Mouse (Mus musculus): ENCODE data around the gene Gm42906. TPM values are rescaled to one million over a fixed set of nuclear protein-coding genes. Genes with fewer than 3 reads are reported as not detected.
A peak's percentile ranks its signal among the peaks of the same experiment; 100 is the strongest.

The Gm42906 gene
- polyA plus RNA-seq, 1 experiment from 2014 or later: not detected

- no peak overlapping the region for H3K4me3 ChIP-seq (replicated peaks)
- ATAC-seq: peak; percentile 58
- no peak overlapping the region for H3K9ac ChIP-seq
- WGBS: 76% methylated on average over 5 of the region's 5 CpGs
- H3K36me3 ChIP-seq: no peaks in the 10 kb centered on the region
- H3K4me2 ChIP-seq (replicated peaks): no peak overlapping the region
- H3K9me3 ChIP-seq: no peaks in the 10 kb centered on the region
- H3K4me1 ChIP-seq (replicated peaks): peaks cover 8% of the 10 kb centered on the region; the same call in 1 of the 2 replicates
- no peak overlapping the region for H3K27ac ChIP-seq
- no peaks in the 10 kb centered on the region for H3K27me3 ChIP-seq (replicated peaks)
Observed at GRCm38 (mm10) chr5:151245571-151245970, 182.4 kb downstream of the Gm42906 start.

GRCm38 (mm10) chr5:151238730-151239129 is 189.2 kb downstream of the Gm42906 start:
- Histone ChIP-seq H3K27me3 (replicated peaks) (no peaks in the 10 kb centered on the region), H3K36me3 (no peaks in the 10 kb centered on the region), H3K4me1 (replicated peaks) (no peaks in the 10 kb centered on the region), H3K27ac (no peak overlapping the region), H3K4me2 (replicated peaks) (no peak overlapping the region), H3K4me3 (replicated peaks) (no peak overlapping the region), H3K9me3 (no peaks in the 10 kb centered on the region), H3K9ac (no peak overlapping the region)
- WGBS: 59% methylated on average over 9 of the region's 9 CpGs
- ATAC-seq: no peak

DNA sequence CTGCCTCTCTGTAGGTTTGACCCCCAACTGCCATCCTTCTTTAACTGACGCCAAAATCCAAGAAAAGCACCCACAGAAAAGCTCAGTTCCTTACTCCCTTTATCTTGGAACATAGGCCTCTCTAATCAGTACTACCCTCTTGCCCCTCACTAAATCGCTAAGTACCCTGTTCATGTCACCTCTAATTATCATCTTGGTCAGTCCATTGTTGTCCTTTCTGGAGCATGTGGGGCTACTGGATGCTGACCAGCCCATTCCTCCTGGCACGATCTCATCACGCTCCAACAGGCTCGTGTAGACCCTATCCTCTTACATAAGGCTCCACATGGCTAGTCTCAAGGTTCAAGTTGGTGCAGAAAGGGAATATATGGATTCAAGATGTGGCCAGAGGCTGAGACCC is 191.6 kb downstream of the Gm42906 start:
- Histone ChIP-seq H3K9ac (no peak overlapping the region), H3K36me3 (no peaks in the 10 kb centered on the region), H3K4me3 (replicated peaks) (no peak overlapping the region), H3K27me3 (replicated peaks) (no peaks in the 10 kb centered on the region), H3K27ac (no peak overlapping the region), H3K4me1 (replicated peaks) (0 out of 2 replicates have a peak, but pooled peaks cover 3% of the 10 kb centered on the region), H3K9me3 (no peaks in the 10 kb centered on the region), H3K4me2 (replicated peaks) (no peak overlapping the region)
- 85% methylated on average over 5 of the region's 5 CpGs for WGBS
- ATAC-seq: no peak

DNA sequence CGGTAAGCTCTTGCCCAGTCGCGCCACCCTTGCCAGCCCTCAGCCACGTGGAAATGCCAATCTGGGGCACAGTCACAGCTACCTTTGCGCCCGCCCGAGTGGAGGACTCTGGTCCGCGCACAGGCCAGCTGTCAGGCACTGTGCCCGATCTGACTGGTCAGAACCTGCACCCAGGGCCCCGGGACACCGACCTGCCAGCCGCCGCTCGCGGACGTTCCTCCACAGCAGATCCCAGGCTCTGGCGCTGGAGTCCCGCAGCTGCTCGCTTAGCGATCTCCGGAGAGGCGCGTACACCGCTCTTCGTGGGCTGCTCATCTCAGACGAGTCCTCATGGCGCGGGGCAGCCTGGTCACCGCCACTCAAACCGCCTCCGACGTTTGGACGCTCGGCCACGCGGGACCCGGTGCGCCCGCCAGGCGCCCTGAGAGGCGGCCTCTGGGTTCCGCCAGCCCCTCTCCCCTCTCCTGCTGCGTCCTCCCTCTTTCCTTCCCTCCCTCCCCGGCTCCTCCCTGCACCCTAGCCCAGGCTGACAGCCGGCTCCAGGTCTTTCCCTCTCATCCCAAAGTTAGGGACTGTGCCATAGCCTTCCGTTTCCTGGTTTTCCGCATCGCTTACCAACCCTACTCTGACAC is 194.4 kb downstream of the Gm42906 start, which contains the start of gene Stard13:
TSS of gene Stard13 (minus strand) at position 437 of the 632 bp plus-strand sequence.
- peak; percentile 90 for ATAC-seq
- H3K27me3 ChIP-seq (replicated peaks): no peaks in the 10 kb centered on the region
- peak within 1 kb of the TSS; percentile 71 for H3K9ac ChIP-seq
- WGBS: under 1% methylated on average over 49 of the region's 49 CpGs
- H3K27ac ChIP-seq: peak within 1 kb of the TSS; percentile 0; the same call in 1 of the 2 replicates
- H3K9me3 ChIP-seq: no peaks in the 10 kb centered on the region
- H3K4me2 ChIP-seq (replicated peaks): peak within 1 kb of the TSS; percentile 97
- H3K36me3 ChIP-seq: no peaks in the 10 kb centered on the region
- H3K4me3 ChIP-seq (replicated peaks): peak within 1 kb of the TSS; percentile 58
- H3K4me1 ChIP-seq (replicated peaks): 0 out of 2 replicates have a peak, but pooled peaks cover 3% of the 10 kb centered on the region

DNA sequence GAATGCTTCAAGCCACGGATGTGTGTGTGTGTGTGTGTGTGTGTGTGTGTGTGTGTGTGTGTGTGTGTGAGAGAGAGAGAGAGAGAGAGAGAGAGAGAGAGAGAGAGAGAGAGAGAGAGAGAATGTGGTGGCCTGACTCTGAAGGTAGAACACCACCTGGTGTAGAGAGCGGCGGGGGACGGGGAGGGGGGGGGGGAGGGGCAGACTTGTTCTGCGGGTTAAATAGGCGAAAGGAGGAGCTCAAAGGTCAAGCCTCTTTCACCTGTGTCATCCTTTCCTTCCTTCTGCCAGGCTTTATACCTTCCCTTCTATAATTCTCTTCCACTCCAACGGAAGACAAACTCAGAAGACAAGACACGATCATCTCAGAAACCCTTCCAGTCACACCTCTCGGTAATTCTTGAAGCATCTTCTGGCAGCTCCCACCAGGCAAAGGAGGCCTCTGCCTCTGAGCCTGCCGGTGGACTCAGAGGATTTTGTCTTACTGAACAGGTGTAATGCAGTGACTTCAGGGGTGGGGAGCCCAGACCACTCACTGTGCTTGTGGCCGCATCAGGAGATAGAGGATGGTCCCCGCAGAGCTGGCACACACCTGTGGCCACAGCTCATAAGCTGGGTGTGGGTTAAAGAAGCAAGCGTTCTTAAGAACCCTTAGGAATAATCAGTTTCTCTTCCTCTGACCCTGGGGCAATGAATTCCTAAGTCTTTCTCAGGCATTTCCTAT is 195.2 kb downstream of the Gm42906 start:
- H3K9me3 ChIP-seq: no peaks in the 10 kb centered on the region
- no peaks in the 10 kb centered on the region for H3K27me3 ChIP-seq (replicated peaks)
- peak overlapping the region; percentile 0; the same call in 1 of the 2 replicates for H3K27ac ChIP-seq
- 0 out of 2 replicates have a peak, but pooled peaks cover 3% of the 10 kb centered on the region for H3K4me1 ChIP-seq (replicated peaks)
- H3K9ac ChIP-seq: peak overlapping the region; percentile 71
- H3K4me3 ChIP-seq (replicated peaks): peak overlapping the region; percentile 58
- no peaks in the 10 kb centered on the region for H3K36me3 ChIP-seq
- 23% methylated on average over 12 of the region's 13 CpGs for WGBS
- ATAC-seq: peak; percentile 79
- H3K4me2 ChIP-seq (replicated peaks): peak overlapping the region; percentile 97

DNA sequence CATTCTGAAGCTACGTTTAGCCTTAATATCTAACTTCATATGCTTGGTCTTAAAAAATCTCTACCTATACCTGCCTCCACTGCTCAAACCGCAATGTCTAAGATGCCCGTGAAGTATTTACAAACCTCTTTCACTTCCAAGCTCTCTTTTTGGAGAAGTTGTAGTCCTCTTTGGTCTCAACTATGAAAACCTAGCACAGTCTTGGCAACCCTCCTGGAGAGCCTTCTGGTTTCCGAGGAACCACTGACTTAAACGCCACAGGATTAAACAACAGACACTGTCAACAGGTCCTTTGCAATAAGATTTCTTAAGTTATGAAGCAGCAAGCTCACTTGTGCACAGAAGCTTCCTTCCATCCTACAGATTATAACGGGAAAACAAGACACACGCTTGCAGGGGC is 196.1 kb downstream of the Gm42906 start:
- Histone ChIP-seq H3K36me3 (no peaks in the 10 kb centered on the region), H3K9ac (no peak overlapping the region), H3K27me3 (replicated peaks) (no peaks in the 10 kb centered on the region), H3K4me3 (replicated peaks) (no peak overlapping the region), H3K4me2 (replicated peaks) (0 out of 2 replicates have a peak overlapping the region, but pooled peaks have one; percentile 97), H3K4me1 (replicated peaks) (0 out of 2 replicates have a peak, but pooled peaks cover 3% of the 10 kb centered on the region), H3K27ac (no peak overlapping the region), H3K9me3 (no peaks in the 10 kb centered on the region)
- ATAC-seq: no peak
- WGBS: 86% methylated on average over 7 of the region's 7 CpGs

- 78% methylated on average over 4 of the region's 4 CpGs for WGBS
- Histone ChIP-seq H3K9me3 (no peaks in the 10 kb centered on the region), H3K4me1 (replicated peaks) (0 out of 2 replicates have a peak, but pooled peaks cover 3% of the 10 kb centered on the region), H3K9ac (no peak overlapping the region), H3K27ac (no peak overlapping the region), H3K4me3 (replicated peaks) (no peak overlapping the region), H3K4me2 (replicated peaks) (no peak overlapping the region), H3K27me3 (replicated peaks) (no peaks in the 10 kb centered on the region), H3K36me3 (no peaks in the 10 kb centered on the region)
- no peak for ATAC-seq
Observed at GRCm38 (mm10) chr5:151231411-151231810, 196.6 kb downstream of the Gm42906 start.

GRCm38 (mm10) chr5:151230427-151230826 is 197.5 kb downstream of the Gm42906 start:
- no peaks in the 10 kb centered on the region for H3K36me3 ChIP-seq
- H3K27ac ChIP-seq: no peak overlapping the region
- no peaks in the 10 kb centered on the region for H3K9me3 ChIP-seq
- no peak for ATAC-seq
- H3K27me3 ChIP-seq (replicated peaks): no peaks in the 10 kb centered on the region
- no peak overlapping the region for H3K9ac ChIP-seq
- H3K4me3 ChIP-seq (replicated peaks): no peak overlapping the region
- no peak overlapping the region for H3K4me2 ChIP-seq (replicated peaks)
- 90% methylated on average over 4 of the region's 4 CpGs for WGBS
- H3K4me1 ChIP-seq (replicated peaks): 0 out of 2 replicates have a peak, but pooled peaks cover 3% of the 10 kb centered on the region

GRCm38 (mm10) chr5:151228367-151229005 is 199.5 kb downstream of the Gm42906 start:
- Histone ChIP-seq H3K36me3 (no peaks in the 10 kb centered on the region), H3K27me3 (replicated peaks) (no peaks in the 10 kb centered on the region), H3K4me2 (replicated peaks) (no peak overlapping the region), H3K9ac (no peak overlapping the region), H3K4me3 (replicated peaks) (no peak overlapping the region), H3K9me3 (no peaks in the 10 kb centered on the region), H3K4me1 (replicated peaks) (0 out of 2 replicates have a peak, but pooled peaks cover 3% of the 10 kb centered on the region), H3K27ac (no peak overlapping the region)
- ATAC-seq: no peak
- 78% methylated on average over 13 of the region's 13 CpGs for WGBS

GRCm38 (mm10) chr5:151223696-151224366 is 204.1 kb downstream of the Gm42906 start:
- no peaks in the 10 kb centered on the region for H3K27me3 ChIP-seq (replicated peaks)
- no peak for ATAC-seq
- H3K4me1 ChIP-seq (replicated peaks): no peaks in the 10 kb centered on the region
- H3K27ac ChIP-seq: no peak overlapping the region
- WGBS: 62% methylated on average over 4 of the region's 4 CpGs
- H3K4me3 ChIP-seq (replicated peaks): no peak overlapping the region
- H3K9ac ChIP-seq: no peak overlapping the region
- no peaks in the 10 kb centered on the region for H3K9me3 ChIP-seq
- no peak overlapping the region for H3K4me2 ChIP-seq (replicated peaks)
- H3K36me3 ChIP-seq: no peaks in the 10 kb centered on the region

DNA sequence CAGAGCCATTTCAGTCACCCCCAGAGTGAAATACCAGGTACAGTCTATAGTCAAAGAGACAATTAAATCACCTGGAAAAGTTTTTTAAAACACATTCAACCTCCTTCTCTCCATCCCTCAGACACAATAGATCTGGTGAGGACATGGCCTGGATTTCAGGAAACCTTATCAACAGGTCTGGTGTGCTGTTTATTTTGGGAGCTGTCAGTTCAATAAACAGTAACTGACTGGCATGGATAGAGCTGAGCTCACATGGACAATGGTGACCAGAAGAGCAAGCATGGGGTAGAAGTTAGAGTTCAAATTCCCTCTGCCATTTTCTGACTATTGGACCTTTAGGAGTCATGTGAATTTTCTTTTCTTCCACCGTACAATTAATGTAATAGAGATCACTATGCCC is 205.2 kb downstream of the Gm42906 start:
- Histone ChIP-seq H3K4me3 (replicated peaks) (no peak overlapping the region), H3K9ac (no peak overlapping the region), H3K4me1 (replicated peaks) (no peaks in the 10 kb centered on the region), H3K4me2 (replicated peaks) (no peak overlapping the region), H3K27ac (no peak overlapping the region), H3K9me3 (no peaks in the 10 kb centered on the region), H3K27me3 (replicated peaks) (no peaks in the 10 kb centered on the region), H3K36me3 (no peaks in the 10 kb centered on the region)
- WGBS: 88% methylated on average over 1 of the region's 1 CpGs
- ATAC-seq: no peak

GRCm38 (mm10) chr5:151218689-151219115 is 209.3 kb downstream of the Gm42906 start:
- WGBS: 75% methylated on average over 6 of the region's 6 CpGs
- no peak for ATAC-seq

More at GRCm38 (mm10) chr5:151218689-151219115, 209.3 kb downstream of the Gm42906 start:
- H3K27me3 ChIP-seq (replicated peaks): no peaks in the 10 kb centered on the region
- H3K4me1 ChIP-seq (replicated peaks): no peaks in the 10 kb centered on the region
- H3K4me2 ChIP-seq (replicated peaks): no peak overlapping the region
- no peaks in the 10 kb centered on the region for H3K36me3 ChIP-seq
- H3K27ac ChIP-seq: no peak overlapping the region
- no peak overlapping the region for H3K9ac ChIP-seq
- H3K9me3 ChIP-seq: no peaks in the 10 kb centered on the region
- no peak overlapping the region for H3K4me3 ChIP-seq (replicated peaks)

Data from intestine, embryonic 15.5 days (tissue).